Mouse (Mus musculus) MEL (cell line): Measurements from ENCODE around the gene Tmem104. TPM values are rescaled to one million over a fixed set of nuclear protein-coding genes. Genes with fewer than 3 reads are reported as not detected.

Source experiments
- DNase-seq: peaks from one replicate; pipeline ENCODE4 v3.0.0; 2011; ENCODE audit warnings: low read depth, low spot score
- H3K27ac ChIP-seq: 2 replicates; pipeline ENCODE4 v1.5.1; 2012; ENCODE audit warnings: low read depth, mild to moderate bottlenecking, control low read depth, low read length, moderate library complexity; ENCODE audit not compliant: control insufficient read depth
- H3K27me3 ChIP-seq, 2 experiments: fragments of 150-350 bp in 1 of 2; sonication (generic) in 1 of 2; 2 replicates each; pipeline ENCODE4 v1.6.1; 2012; ENCODE audit warnings: low read length in 2 of 2, mild to moderate bottlenecking in 2 of 2, improper control_type of control experiment in 1 of 2, moderate library complexity in 1 of 2; ENCODE audit not compliant: insufficient read depth in 2 of 2, control insufficient read depth in 1 of 2
- H3K36me3 ChIP-seq, 2 experiments: 2 replicates each; pipeline ENCODE4 v1.6.1; 2012 to 2014; ENCODE audit warnings: low read length in 2 of 2, improper control_type of control experiment in 1 of 2, inconsistent platforms in 1 of 2, mild to moderate bottlenecking in 1 of 2; ENCODE audit not compliant: insufficient read depth in 2 of 2, control insufficient read depth in 1 of 2
- H3K4me1 ChIP-seq, 2 experiments: fragments of 150-350 bp in 1 of 2; sonication (generic) in 1 of 2; 2 replicates each; pipeline ENCODE4 v1.6.1; 2012; ENCODE audit warnings: low read length in 2 of 2, improper control_type of control experiment in 1 of 2, mild to moderate bottlenecking in 1 of 2; ENCODE audit not compliant: insufficient read depth in 2 of 2, control insufficient read depth in 1 of 2
- H3K4me3 ChIP-seq, 2 experiments: fragments of 150-350 bp in 1 of 2; sonication (generic) in 1 of 2; 2 replicates each; pipeline ENCODE4 v1.5.1; 2012; ENCODE audit warnings: low read depth in 2 of 2, low read length in 2 of 2, mild to moderate bottlenecking in 2 of 2, moderate library complexity in 2 of 2, control low read depth in 1 of 2, improper control_type of control experiment in 1 of 2; ENCODE audit not compliant: control insufficient read depth in 1 of 2, insufficient read depth in 1 of 2
- H3K79me2 ChIP-seq: 2 replicates; pipeline ENCODE4 v1.6.1; 2012; ENCODE audit warnings: mild to moderate bottlenecking, low read length, moderate library complexity; ENCODE audit not compliant: control insufficient read depth, poor library complexity, insufficient read depth
- H3K9ac ChIP-seq: 2 replicates; pipeline ENCODE4 v1.6.1; 2012; ENCODE audit warnings: low read depth, mild to moderate bottlenecking, control low read depth, low read length, moderate library complexity; ENCODE audit not compliant: control insufficient read depth, poor library complexity, severe bottlenecking
- H3K9me3 ChIP-seq: fragments of 150-350 bp; sonication (generic); replicated peaks from 2 replicates; pipeline ENCODE4 v1.6.1; 2012; ENCODE audit warnings: mild to moderate bottlenecking, low read length, improper control_type of control experiment, moderate library complexity; ENCODE audit not compliant: insufficient read depth
- CHD2 ChIP-seq: IDR thresholded peaks from 2 replicates; pipeline ENCODE4 v1.6.1; 2011; ENCODE audit warnings: low read length, improper control_type of control experiment
- E2F4 ChIP-seq: IDR thresholded peaks from 2 replicates; pipeline ENCODE4 v1.6.1; 2011; ENCODE audit warnings: low read depth, low read length, improper control_type of control experiment, borderline replicate concordance
- HCFC1 ChIP-seq: IDR thresholded peaks from 2 replicates; pipeline ENCODE4 v1.6.1; 2012; ENCODE audit warnings: low read depth, mild to moderate bottlenecking, inconsistent platforms, low read length, improper control_type of control experiment, moderate library complexity
- JUND ChIP-seq: IDR thresholded peaks from 2 replicates; pipeline ENCODE4 v1.6.1; 2011; ENCODE audit warnings: low read depth, mild to moderate bottlenecking, improper control_type of control experiment, low read length
- KAT2A ChIP-seq: conservative IDR thresholded peaks from 2 replicates; pipeline ENCODE4 v1.6.1; 2012; ENCODE audit warnings: low read depth, low read length, improper control_type of control experiment, inconsistent platforms
- MYB ChIP-seq: IDR thresholded peaks from 2 replicates; pipeline ENCODE4 v1.6.1; 2011; ENCODE audit warnings: mild to moderate bottlenecking, low read depth, low read length, improper control_type of control experiment
- POLR2AphosphoS2 ChIP-seq: IDR thresholded peaks from 2 replicates; pipeline ENCODE4 v1.6.1; 2011; ENCODE audit warnings: low read length, improper control_type of control experiment
- POLR2AphosphoS5 ChIP-seq: IDR thresholded peaks from 2 replicates; pipeline ENCODE4 v1.6.1; 2012; ENCODE audit warnings: low read depth, borderline replicate concordance, mild to moderate bottlenecking, inconsistent platforms, low read length, moderate library complexity, mixed read lengths
- RAD21 ChIP-seq: IDR thresholded peaks from 2 replicates; pipeline ENCODE4 v1.6.1; 2011; ENCODE audit warnings: mild to moderate bottlenecking, low read depth, low read length, improper control_type of control experiment
- SIN3A ChIP-seq: IDR thresholded peaks from 2 replicates; pipeline ENCODE4 v1.6.1; 2012; ENCODE audit warnings: low read length, improper control_type of control experiment, inconsistent platforms
- TAL1 ChIP-seq: IDR thresholded peaks from 2 replicates; pipeline ENCODE4 v1.6.1; 2012; ENCODE audit warnings: mild to moderate bottlenecking, inconsistent platforms, low read length, moderate library complexity, mixed read lengths
- UBTF ChIP-seq: IDR thresholded peaks from 2 replicates; pipeline ENCODE4 v1.6.1; 2012; ENCODE audit warnings: low read depth, mild to moderate bottlenecking, inconsistent platforms, low read length, improper control_type of control experiment, moderate library complexity, borderline replicate concordance; ENCODE audit not compliant: insufficient read depth
- USF2 ChIP-seq, 2 experiments: IDR thresholded peaks; 2 replicates each; pipeline ENCODE4 v1.6.1; 2011 to 2012; ENCODE audit warnings: improper control_type of control experiment in 2 of 2, low read length in 2 of 2, borderline replicate concordance in 1 of 2, inconsistent platforms in 1 of 2, low read depth in 1 of 2, mild to moderate bottlenecking in 1 of 2; ENCODE audit not compliant: insufficient read depth in 1 of 2
- ZMIZ1 ChIP-seq: IDR thresholded peaks from 2 replicates; pipeline ENCODE4 v1.6.1; 2012; ENCODE audit warnings: low read depth, mild to moderate bottlenecking, inconsistent platforms, low read length, improper control_type of control experiment, moderate library complexity
- ZNF384 ChIP-seq: IDR thresholded peaks from 2 replicates; pipeline ENCODE4 v1.6.1; 2012; ENCODE audit warnings: low read depth, mild to moderate bottlenecking, inconsistent platforms, low read length, improper control_type of control experiment
- polyA plus RNA-seq, 2 experiments: library from polyadenylated mRNA; stranded (reverse) in 1 of 2; unstranded in 1 of 2; fragments of >175 nt in 1 of 2; fragments of >200 nt in 1 of 2; gene quantifications; 2 replicates each; pipeline versions ENCODE4 v1.2.1 to v1.2.4; 2012; ENCODE audit warnings: low replicate concordance in 2 of 2, low read depth in 1 of 2; ENCODE audit not compliant: insufficient read length in 2 of 2, insufficient read depth in 1 of 2, missing spikeins in 1 of 2
- total RNA-seq: library from RNA; depleted of rRNA; stranded (reverse); fragments of 300-350 nt; gene quantifications from 2 replicates; pipeline ENCODE4 v1.2.3, GENCODE M21; 2012

The Tmem104 gene
- total and polyA plus RNA-seq, 3 experiments = 21.9 to 24.8 TPM; not detected in 1

DNA sequence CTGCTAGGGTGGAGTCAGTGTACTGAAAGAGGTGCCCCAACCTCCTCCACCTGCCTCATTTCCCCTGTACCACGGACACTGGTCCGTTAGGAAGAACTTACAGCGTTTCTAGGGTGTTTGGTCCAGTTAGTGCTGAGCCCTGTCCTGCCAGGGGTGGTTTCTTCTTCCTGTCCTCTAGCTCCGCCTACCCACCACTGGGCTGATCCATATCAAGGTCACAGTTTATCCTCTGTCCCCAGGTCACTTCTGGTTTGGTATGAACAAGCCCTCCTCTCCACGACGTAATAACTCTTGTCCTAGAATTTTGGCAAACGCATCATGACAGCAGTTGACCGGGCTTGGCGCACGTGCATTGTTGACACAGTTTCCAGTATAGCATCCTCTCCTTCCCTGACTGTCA, 32.4 kb downstream of the Tmem104 start:
- no peak for TF ChIP-seq E2F4
- no peak for TF ChIP-seq ZMIZ1
- TF ChIP-seq SIN3A = no peak
- no peak for TF ChIP-seq MYB
- no peak for DNase-seq
- H3K27me3 ChIP-seq = no peaks in the 10 kb centered on the region
- no peaks in the 10 kb centered on the region for H3K9me3 ChIP-seq
- peaks cover 0 to 2% of the 10 kb centered on the region in 2 experiments; a peak in 2 of 4 replicates for H3K4me1 ChIP-seq
- H3K79me2 ChIP-seq = no peaks in the 10 kb centered on the region
- H3K36me3 ChIP-seq = peaks cover 0 to 2% of the 10 kb centered on the region in 2 experiments; a peak in 3 of 4 replicates
- no peak overlapping the region for H3K4me3 ChIP-seq
- no peak overlapping the region for H3K9ac ChIP-seq
- no peak overlapping the region for H3K27ac ChIP-seq

DNA sequence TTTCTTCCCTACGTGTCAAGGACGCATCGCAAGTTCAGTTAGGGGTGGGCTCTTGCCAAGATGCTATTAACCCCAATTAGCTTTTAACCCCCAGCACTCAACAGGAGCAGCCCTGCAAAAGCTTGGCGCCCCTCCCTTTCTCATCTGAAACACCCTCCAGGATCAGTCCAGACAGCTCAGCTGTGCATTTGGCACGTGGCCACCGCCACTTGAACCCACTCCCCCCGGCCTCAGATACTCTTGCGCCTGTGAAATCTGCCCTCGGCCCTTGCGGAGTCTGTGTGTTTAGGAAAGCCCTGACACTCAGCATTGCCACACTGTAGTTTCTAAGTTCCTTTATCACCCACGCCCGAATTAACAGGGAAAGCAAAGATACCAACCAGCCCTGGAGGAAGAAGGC, 34.8 kb downstream of the Tmem104 start:
- Histone ChIP-seq H3K27ac (no peak overlapping the region), H3K4me3 (no peak overlapping the region), H3K27me3 (no peaks in the 10 kb centered on the region), H3K4me1 (peaks cover 0 to 6% of the 10 kb centered on the region in 2 experiments; a peak in 2 of 4 replicates), H3K36me3 (peaks cover 0 to 2% of the 10 kb centered on the region in 2 experiments; a peak in 3 of 4 replicates), H3K9ac (no peak overlapping the region), H3K9me3 (no peaks in the 10 kb centered on the region), H3K79me2 (no peaks in the 10 kb centered on the region)
- TF ChIP-seq MYB (no peak), E2F4 (no peak), USF2 (IDR thresholded peaks at IDR 0.05; ENCODE audit: borderline replicate concordance in 1 of 2, insufficient read depth in 1 of 2, low read depth in 1 of 2, low read length in 2 of 2) (no peak), ZNF384 (no peak), UBTF (no peak), JUND (no peak), RAD21 (no peak), POLR2AphosphoS2 (no peak), CHD2 (no peak), TAL1 (no peak), HCFC1 (no peak), KAT2A (no peak), POLR2AphosphoS5 (no peak), SIN3A (no peak)
- no peak for DNase-seq
